Comparison of ENCODE assay signal across 12 mouse cellular contexts in the genomic region with DNA sequence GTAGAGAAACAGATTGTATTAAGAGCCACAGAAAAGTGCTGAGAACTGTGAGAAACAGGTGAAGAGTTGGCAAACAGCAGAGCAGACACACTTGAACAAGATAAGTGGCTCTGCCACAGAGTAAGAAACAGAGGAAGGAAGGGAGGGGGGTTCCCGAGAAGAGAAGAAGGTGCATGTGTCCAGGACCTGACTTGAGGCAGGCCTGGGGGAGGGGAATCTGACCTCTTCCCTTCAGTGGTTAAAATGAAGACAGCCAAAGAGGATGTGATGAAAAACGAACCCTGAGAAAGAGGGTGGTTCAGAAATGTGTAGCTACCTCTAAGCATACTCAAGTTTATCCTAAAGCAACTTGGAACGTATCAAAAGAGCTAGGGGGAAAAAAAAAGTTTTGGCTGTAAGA. TPM values are rescaled to one million over a fixed set of nuclear protein-coding genes. Genes with fewer than 3 reads are reported as not detected.
DNase-seq lines count a peak whose midpoint lies in the region; ATAC-seq and TF ChIP-seq lines count a peak whose summit lies in the region.
"Had no signal": no experiment of that assay in that cellular context is flagged by ENCODE, and none has a peak within 500 bp of the region (broad histone marks: within the 10 kb centered on the region; RNA-seq: fewer than 3 reads in every experiment).

No protein-coding gene starts in this region.

- H3K4me3 ChIP-seq in liver, postnatal 0 days (ENCODE audit: low read depth, low read length), result no peak overlapping the region
- no peak overlapping the region for H3K4me3 ChIP-seq in liver, embryonic 12.5 days
- H3K4me3 ChIP-seq in hindbrain, embryonic 14.5 days (replicated peaks; ENCODE audit: low read length), result no peak overlapping the region
- no peak overlapping the region for H3K4me3 ChIP-seq in hindbrain, postnatal 0 days (ENCODE audit: low read length)
- H3K4me3 ChIP-seq: midbrain, embryonic 10.5 days had no signal

- peaks cover 32% of the 10 kb centered on the region for H3K4me1 ChIP-seq in liver, postnatal 0 days (ENCODE audit: insufficient read depth)
- H3K4me1 ChIP-seq in liver, embryonic 12.5 days, result peaks cover 37% of the 10 kb centered on the region
- peaks cover 20% of the 10 kb centered on the region for H3K4me1 ChIP-seq in hindbrain, embryonic 14.5 days (replicated peaks; ENCODE audit: control insufficient read depth, insufficient read depth, low read length)
- peaks cover 11% of the 10 kb centered on the region for H3K4me1 ChIP-seq in hindbrain, postnatal 0 days (ENCODE audit: insufficient read depth, low read length)

- no peak for TF ChIP-seq CTCF in liver, postnatal 0 days (IDR thresholded peaks at IDR 0.05; ENCODE audit: low read depth)
- no peak for TF ChIP-seq CTCF in hindbrain, postnatal 0 days (IDR thresholded peaks at IDR 0.05; ENCODE audit: low read depth)

- no peak overlapping the region for H3K9ac ChIP-seq in liver, postnatal 0 days (replicated peaks)
- no peak overlapping the region for H3K9ac ChIP-seq in liver, embryonic 12.5 days
- no peak overlapping the region for H3K9ac ChIP-seq in hindbrain, embryonic 14.5 days
- H3K9ac ChIP-seq in hindbrain, postnatal 0 days (replicated peaks; ENCODE audit: low read length), result no peak overlapping the region
- H3K9ac ChIP-seq: forebrain, postnatal 0 days; liver, embryonic 14.5 days had no signal

- 0 out of 2 replicates have a peak overlapping the region, but pooled peaks have one; percentile 29 for H3K4me2 ChIP-seq in liver, postnatal 0 days (ENCODE audit: low read depth, low read length)
- no peak overlapping the region for H3K4me2 ChIP-seq in liver, embryonic 12.5 days
- H3K4me2 ChIP-seq in hindbrain, embryonic 14.5 days (replicated peaks), result no peak overlapping the region
- H3K4me2 ChIP-seq in hindbrain, postnatal 0 days (ENCODE audit: low read depth, low read length), result no peak overlapping the region

- H3K9me3 ChIP-seq in liver, postnatal 0 days (ENCODE audit: low read length), result no peaks in the 10 kb centered on the region
- no peaks in the 10 kb centered on the region for H3K9me3 ChIP-seq in liver, embryonic 12.5 days (replicated peaks)
- H3K9me3 ChIP-seq in hindbrain, embryonic 14.5 days (ENCODE audit: control insufficient read depth, low read length), result no peaks in the 10 kb centered on the region
- no peaks in the 10 kb centered on the region for H3K9me3 ChIP-seq in hindbrain, postnatal 0 days (ENCODE audit: low read length)
- H3K9me3 ChIP-seq: midbrain, embryonic 10.5 days had no signal

- WGBS in liver, postnatal 0 days (ENCODE audit: insufficient replicate concordance), result 25% methylated on average over 3 of the region's 3 CpGs
- 12% methylated on average over 3 of the region's 3 CpGs for WGBS in liver, embryonic 12.5 days (ENCODE audit: insufficient replicate concordance)
- WGBS in hindbrain, embryonic 14.5 days, result 78% methylated on average over 3 of the region's 3 CpGs
- 52% methylated on average over 3 of the region's 3 CpGs for WGBS in hindbrain, postnatal 0 days

- H3K36me3 ChIP-seq in liver, postnatal 0 days (replicated peaks; ENCODE audit: insufficient read depth, low read length), result no peaks in the 10 kb centered on the region
- no peaks in the 10 kb centered on the region for H3K36me3 ChIP-seq in liver, embryonic 12.5 days
- H3K36me3 ChIP-seq in hindbrain, embryonic 14.5 days (replicated peaks; ENCODE audit: control insufficient read depth, insufficient read depth), result no peaks in the 10 kb centered on the region
- no peaks in the 10 kb centered on the region for H3K36me3 ChIP-seq in hindbrain, postnatal 0 days (ENCODE audit: insufficient read depth, low read length)
- H3K36me3 ChIP-seq: midbrain, embryonic 10.5 days had no signal

- TF ChIP-seq EP300 in liver, postnatal 0 days (IDR thresholded peaks at IDR 0.05; ENCODE audit: low read depth), result no peak

- no peaks in the 10 kb centered on the region for H3K27me3 ChIP-seq in liver, postnatal 0 days (ENCODE audit: insufficient read depth, low read length)
- no peaks in the 10 kb centered on the region for H3K27me3 ChIP-seq in liver, embryonic 12.5 days (replicated peaks)
- H3K27me3 ChIP-seq in hindbrain, embryonic 14.5 days (ENCODE audit: control insufficient read depth, insufficient read depth, low read length), result no peaks in the 10 kb centered on the region
- H3K27me3 ChIP-seq in hindbrain, postnatal 0 days (ENCODE audit: insufficient read depth, low read length), result no peaks in the 10 kb centered on the region

- peak; percentile 27 for DNase-seq in liver, postnatal 0 days
- DNase-seq in T-cell, adult 2 months (ENCODE audit: low spot score), result peak; percentile 18
- peak; percentile 57 for DNase-seq in lung, postnatal 25 days (ENCODE audit: low spot score)
- peak; percentile 45 to 68 for DNase-seq in spleen, postnatal 4 days (ENCODE audit: low spot score in 2 of 2)
- DNase-seq in hindbrain, embryonic 14.5 days (ENCODE audit: low spot score), result no peak
- no peak for DNase-seq in right cerebral cortex, postnatal 14 days
- no peak for DNase-seq in hindbrain, postnatal 0 days (ENCODE audit: low spot score)
- DNase-seq: forebrain, postnatal 0 days; kidney, postnatal 25 days had no signal

- ATAC-seq in liver, postnatal 0 days, result no peak
- no peak for ATAC-seq in liver, embryonic 12.5 days
- no peak for ATAC-seq in hindbrain, embryonic 14.5 days (ENCODE audit: low FRiP score)
- no peak for ATAC-seq in hindbrain, postnatal 0 days
- ATAC-seq: forebrain, postnatal 0 days had no signal

- H3K27ac ChIP-seq in liver, postnatal 0 days (ENCODE audit: low read depth), result peak overlapping the region; percentile 49
- H3K27ac ChIP-seq in liver, embryonic 12.5 days, result no peak overlapping the region
- H3K27ac ChIP-seq in hindbrain, embryonic 14.5 days, result no peak overlapping the region
- no peak overlapping the region for H3K27ac ChIP-seq in hindbrain, postnatal 0 days
- H3K27ac ChIP-seq: liver, embryonic 14.5 days; midbrain, embryonic 10.5 days had no signal

RNA-seq across cellular contexts. Expression of gene Actr3, which starts 2.4 kb away (rescaled TPM):
- 116 and 129 TPM in 2 replicates for polyA plus RNA-seq in liver, postnatal 0 days (2015; fragmentation: Nextera tagmentation; extraction: Ambion mirVana)
- 169 and 177 TPM in 2 replicates for polyA plus RNA-seq in liver, embryonic 12.5 days (2016; fragmentation: Nextera tagmentation; extraction: Ambion mirVana)
- 242 and 264 TPM in 2 replicates for polyA plus RNA-seq in hindbrain, embryonic 14.5 days (2014; fragmentation: Nextera tagmentation; extraction: Ambion mirVana)
- 130 and 138 TPM in 2 replicates for total RNA-seq in hindbrain, postnatal 0 days (2014; rRNA removed)
- 180 and 186 TPM in 2 replicates for polyA plus RNA-seq in hindbrain, postnatal 0 days (2015; fragmentation: Nextera tagmentation; extraction: Ambion mirVana)

Comparison
In these comparisons a context has a peak if more than half of its experiments do, and no peak if none do; other contexts are left out.
1. DNase-seq: peak in liver, postnatal 0 days (single experiment), T-cell, adult 2 months (single experiment), lung, postnatal 25 days (single experiment) and spleen, postnatal 4 days (2 of 2); none in hindbrain, embryonic 14.5 days (single experiment), right cerebral cortex, postnatal 14 days (single experiment) and hindbrain, postnatal 0 days (single experiment).